Mouse (Mus musculus): Measurements from ENCODE around the gene Mrpl41.
"Not testable (repeated sequence)": the region's sequence is repeated elsewhere in the genome, so short reads cannot be mapped to it uniquely, and the experiment has no call there.

Mrpl41 gene

DNA sequence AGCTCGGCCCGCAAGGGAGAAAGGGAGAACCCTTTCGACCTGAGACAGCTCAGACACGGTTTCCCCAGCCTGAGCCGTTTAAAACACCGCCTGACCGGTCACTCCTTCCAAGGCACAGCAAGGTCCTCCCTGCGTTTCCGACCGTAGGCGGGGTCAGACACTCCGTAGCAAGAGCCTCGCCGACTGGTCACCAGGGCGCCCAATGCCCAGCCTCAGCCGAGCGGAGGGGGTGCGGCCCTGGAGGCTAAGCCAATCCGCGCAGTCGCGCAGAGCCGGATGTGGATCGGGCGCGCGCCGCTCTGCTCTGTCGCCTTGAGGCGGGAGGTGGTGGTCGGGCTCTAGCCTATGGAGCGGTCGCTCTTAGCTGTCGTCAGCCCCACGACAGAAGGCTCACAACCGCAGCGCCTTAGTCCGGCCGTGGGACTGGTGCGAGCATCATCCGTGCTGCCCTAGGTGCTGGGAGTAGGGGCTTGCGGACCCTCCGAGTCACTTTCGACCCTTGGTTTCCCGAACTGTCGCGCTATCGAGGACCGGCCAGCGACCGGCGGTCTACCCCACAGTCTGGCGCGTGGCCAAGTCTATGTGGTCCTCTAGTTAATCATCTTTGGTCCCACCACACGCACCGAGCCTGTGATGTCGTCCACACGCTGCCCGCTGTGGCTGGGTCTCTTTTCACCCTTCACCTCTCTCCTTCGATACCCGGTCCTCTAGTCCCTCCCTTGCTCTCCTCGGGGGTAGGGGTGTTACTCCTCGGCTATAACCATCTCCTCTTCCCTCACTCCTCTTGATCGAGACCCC lies at the start of gene Mrpl41:
TSS of gene Mrpl41 (minus strand) at position 193 of the 798 bp plus-strand sequence.
- DNase-seq, result peak; percentile 97

DNA sequence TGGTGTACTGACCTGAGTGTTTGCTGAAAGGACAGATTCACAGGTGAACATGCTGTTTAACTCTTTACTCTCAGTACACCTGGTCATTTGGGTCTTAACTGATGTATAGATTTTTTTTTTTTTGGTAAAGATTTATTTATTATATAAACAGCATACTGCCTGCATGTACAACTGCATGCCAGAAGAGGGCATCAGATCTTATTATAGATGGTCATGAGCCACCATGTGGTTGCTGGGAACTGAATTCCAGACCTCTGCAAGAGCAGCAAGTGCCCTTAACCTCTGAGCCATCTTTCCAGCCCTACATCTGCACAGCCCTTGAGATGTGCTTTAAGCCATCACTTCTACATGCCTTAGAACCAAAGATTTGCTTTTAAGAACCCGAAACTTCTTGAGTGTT lies 47.8 kb upstream of the Mrpl41 start:
- DNase-seq, result no peak

DNA sequence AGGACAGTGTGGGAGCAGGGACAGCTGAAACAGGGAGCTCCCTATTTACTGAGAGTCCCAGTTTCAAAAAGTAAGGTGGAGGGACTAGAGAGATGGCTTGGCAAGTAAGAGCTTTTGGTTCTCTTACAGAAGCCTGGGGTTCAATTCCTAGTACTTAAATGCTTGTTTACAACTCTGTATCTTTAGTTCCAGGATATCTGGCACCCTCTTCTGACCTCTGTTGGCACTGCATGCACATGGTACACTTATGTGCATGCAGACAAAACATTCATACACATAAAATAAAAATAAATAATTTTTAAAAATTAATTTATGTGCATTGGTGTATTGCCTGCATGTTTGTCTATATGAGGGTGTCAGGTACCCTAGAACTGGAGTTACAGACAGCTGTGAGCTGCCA lies 33.4 kb upstream of the Mrpl41 start:
- DNase-seq, result no peak

DNA sequence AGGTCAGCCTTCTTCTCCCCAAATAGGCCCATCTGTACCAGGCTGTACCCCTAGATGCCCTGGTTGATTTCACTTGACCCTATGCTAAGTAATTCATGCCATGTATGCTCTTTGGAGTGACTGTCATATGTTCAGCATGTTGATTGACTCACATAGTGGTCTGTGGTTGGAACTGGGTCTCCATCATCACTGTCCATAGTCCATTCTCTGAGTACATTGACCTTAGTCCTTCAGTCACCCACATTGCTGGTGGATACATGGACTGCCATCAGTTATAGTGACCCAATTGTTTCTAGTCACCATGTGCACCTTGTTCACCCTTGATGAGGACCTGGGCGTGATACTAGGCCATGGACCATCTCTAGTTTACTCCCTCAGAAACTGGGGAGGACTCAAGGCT lies 31.9 kb upstream of the Mrpl41 start:
- no peak for DNase-seq

DNA sequence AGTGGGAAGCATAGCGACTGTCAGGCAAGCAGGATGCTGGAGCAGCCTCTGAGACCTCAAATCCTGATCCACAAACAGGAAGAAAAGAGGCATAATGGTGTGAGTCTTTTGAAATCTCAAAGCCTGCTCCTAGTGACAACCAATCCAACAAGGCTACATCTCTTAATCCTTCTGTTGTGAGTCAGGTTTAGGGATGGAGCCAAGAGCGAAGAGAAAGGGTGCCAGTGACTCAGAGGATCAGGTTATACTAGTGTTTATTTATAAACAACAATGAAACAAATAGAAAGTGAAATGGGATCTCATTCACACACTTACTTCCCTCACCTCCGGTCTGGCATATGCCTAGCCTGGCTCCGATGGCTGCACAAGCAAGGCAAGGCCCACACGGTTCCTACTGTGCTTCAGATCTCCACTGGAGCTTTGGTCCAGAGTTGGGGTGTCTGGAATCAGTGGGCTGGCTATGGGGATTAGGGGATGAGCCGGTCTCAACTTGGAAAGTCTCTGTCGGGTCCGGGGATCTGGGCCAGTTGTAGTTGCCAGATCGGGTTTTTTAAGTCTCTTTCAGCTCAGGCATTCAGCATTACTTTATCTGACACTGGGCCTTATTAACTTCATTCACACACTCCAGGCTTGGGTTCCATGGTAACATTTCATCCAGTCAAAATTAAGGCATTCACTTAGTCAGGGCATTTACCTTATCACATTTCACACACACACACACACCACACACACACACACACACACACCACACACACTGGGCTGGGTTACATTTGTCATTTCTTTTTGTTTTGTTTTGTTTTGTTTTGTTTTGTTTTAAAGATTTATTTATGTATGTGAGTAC lies 29.3 kb upstream of the Mrpl41 start:
- DNase-seq, result no peak

DNA sequence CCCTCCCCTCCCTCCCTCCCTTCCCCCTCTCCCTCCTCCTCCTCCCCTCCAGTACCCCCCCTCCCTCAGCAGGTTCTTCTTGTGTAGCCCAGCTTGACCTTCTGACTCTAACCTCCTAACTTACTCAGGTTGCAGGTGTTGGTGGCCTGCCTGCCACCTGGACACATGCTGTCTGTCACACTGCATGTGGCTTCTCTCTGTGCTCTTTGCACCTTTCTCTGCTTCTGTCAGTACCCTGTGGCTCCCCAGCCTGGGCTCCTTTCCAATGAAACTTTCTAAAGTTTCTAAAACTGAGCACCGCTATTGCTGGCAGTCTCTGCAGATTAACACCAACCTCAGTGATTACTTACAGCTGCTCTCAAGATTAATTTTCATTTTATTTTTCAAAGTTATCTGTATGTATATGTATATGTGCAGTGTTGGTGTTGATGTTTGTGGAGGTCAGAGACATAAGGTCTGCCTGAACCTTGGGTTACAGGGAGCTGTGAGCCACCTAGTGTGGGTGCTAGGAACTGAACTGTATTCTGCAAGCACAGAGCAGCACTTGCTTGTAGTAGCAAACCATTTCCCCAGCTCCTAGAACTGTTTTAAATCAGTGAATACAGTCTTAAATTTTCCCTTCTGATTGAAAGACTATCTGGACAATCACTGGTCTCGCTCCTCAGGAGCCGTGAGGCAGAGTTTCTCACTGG lies 25.8 kb upstream of the Mrpl41 start:
- no peak for DNase-seq

DNA sequence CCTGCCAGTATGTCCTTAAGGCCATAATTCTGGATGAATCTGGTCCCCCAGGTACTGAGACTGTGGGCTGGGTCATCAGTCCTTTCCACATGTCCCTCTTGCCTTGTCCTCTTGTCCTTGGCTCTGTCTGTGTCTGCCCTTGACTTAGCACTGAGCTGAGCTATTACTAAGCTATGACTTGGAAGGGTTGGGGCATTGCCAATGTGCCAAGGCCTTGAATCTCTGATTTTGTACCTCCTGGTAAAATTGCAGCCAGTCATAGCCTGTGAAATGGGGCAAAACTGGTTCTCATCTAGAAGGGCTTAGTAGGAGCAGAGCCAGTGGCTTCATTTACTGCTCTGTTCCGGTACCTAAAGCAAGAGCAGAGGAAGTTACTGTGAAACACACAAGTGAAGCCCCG lies 21.6 kb upstream of the Mrpl41 start:
- no peak for DNase-seq

DNA sequence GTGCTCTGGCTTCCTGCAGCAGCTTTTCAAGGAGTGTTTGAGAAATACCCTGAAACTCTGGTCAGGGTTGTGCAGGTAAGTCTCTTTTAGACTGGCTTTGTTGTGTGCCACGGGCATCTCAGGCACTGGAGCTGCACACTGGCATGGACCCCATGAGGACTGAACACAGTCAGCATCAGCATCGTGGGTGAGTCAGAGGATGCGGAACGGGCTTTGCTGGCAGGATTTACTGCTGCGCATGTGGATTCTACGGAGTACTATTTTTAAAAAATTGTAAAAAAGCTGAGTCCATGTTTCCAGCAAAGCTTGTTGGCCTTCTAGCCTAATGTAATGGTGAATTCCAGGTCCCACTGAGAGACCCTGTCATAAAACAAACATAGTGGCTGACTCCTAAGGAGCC lies 20.4 kb upstream of the Mrpl41 start:
- peak; percentile 38 for DNase-seq

DNA sequence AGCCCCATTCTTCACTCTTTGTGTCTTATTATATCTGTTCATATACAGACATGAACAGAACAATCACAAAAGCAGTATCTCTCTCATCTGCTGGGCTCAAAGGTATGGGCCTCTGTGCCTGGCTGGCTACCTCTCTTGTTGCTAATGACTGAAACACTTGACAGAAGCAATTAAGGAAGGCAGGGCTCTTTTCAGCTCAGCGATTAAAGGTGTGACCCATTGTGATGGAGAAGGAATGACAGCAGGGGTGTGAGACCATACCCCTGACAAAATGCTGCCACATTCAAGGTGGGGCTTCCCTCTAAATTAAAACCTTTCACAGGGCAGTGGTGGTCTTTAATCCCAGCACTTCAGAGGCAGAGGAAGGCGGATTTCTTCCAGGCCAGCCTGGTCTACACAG lies 12.9 kb upstream of the Mrpl41 start:
- no peak for DNase-seq

DNA sequence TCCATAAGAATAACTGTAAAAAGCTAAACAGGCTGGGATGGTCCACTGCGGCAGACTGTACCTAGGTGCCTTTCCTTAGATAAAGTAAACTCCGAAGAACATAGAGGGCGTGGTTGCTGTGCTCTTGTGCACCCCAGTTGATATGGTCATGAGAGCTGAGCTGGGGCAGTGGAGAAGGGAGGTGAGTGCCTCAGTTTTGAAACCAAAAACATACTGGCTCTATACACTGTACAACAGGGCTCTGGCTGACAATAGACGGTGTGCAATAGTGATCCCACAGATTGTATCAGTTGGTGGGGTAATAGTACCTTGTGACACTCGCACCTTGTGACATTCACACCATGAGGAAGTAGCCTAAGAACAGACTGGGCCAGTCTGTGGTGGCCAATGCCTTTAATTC lies 2.1 kb upstream of the Mrpl41 start:
- no peak for DNase-seq

DNA sequence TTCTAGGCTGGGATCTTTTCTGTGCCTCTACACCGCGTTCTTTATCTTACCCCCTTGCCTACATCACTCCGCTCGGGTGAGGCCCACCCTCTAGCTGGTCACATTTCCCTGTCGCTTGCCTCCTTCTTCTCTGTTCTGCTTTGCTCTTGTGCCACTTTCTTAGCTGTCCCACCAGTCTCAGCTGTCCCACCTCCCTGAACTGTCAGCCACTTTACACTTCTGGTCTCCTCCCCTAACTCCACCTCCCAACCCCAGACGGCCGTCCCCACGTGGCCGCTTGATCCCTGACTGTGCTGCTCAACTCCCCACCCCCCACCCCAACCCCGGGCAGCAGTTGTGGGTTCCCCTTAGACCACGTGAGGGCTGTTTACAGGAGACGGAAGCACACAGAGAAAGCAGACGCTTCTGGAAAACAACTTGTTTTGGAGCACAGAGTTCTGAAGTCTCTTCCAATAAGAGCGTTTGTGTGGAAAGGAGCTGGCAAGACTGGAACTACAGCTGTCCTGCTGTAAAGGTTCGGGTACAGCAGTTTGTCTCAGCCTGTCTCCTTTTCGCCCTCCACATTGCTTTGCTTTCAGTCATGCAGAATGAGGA lies 903 bp upstream of the Mrpl41 start, which contains the start of gene Pnpla7:
TSS of gene Pnpla7 (plus strand) at position 330 of the 594 bp plus-strand sequence.
- peak; percentile 67 for DNase-seq

DNA sequence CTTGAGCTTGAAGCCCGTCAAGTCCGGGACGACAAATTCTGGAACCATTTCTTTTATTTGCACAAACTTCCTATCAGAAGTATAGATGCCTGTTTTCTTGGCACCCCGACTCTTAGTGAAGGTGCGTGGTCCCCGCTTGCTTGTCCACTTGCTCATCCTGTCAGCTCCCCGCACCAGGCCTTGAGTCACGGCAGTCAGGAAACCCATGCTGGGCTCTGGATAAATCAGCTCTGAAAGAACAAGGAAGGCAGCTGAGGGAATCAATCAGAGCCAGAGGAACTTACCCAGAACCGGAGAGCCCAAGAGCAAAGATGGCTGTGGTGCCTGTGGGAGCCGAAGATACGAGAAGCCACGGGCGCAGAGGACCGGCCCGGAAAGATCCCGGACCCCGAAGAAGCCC lies 446 bp downstream of the Mrpl41 start:
- DNase-seq, result not testable (repeated sequence)

DNA sequence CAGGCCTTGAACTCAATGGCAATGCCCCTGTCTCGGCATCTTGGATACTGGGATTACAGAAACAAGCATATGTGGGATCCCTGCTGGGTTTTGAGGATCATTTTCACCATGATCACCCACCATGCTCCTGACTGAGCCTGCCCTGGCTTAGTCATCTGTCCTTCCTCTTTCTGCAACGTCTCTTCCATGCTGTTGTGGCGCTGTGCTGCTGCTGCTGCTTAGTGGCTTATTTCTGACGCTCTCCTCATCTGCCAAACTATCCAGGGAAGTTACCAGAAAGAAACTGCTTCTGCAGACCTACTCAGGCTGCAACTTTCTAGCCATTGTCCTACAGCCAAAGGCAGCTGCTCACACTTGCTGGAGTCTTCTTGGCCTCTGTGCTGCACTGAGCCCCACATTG lies 4.5 kb downstream of the Mrpl41 start:
- no peak for DNase-seq

DNA sequence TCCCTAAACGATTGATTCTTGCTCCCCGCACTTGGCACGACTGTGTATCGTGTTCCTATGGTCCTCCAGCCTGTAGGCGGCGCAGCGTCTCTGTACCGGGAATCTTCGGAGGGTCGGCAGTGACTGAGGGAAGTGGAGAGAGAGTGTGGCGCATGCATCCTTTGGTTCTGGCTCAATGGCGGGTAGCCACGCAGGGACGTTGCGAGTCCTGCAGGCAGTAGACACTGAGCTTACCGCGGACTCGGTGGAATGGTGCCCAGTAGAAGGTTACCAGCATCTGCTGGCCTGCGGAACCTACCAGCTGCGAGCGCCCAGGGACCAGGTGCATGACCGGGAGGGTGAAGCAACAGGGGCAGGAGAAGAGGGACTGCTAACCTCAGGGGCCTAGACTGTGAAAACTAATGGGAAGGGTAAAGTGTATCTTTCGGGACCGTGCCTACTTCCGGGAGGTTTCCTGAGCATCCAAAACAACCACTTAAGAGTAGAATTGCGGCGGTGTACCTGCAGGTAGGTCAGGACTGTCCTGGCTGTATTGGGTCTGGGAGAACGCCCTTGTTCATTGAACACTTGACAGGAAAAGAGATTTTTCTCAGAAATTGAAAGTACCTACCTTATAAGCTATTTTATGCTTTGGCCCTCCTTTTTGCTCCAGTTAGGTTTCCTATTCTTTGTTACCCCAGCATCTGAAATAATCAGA lies 12.4 kb downstream of the Mrpl41 start, which contains the start of gene Dph7:
TSS of gene Dph7 (plus strand) at position 97 of the 697 bp plus-strand sequence.
- DNase-seq, result peak; percentile 89

DNA sequence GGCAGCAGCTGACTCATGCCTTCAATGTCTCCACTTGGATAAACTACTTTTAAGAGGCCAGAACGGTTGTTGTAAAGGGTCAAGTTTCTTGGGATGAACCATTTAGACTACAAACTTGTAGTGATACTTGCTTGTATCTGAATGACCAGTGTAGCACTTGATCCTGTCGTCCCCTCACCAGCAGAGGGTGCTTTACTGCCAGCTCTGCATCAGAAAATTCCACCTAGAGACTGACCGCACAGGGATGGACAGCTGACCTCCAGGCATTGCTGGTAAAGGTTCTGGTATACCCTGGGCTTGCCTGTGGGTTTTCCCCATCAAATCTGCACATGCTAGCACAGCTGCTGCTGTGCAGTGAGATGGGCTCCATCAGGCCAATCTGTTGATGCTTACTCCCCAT lies 14.0 kb downstream of the Mrpl41 start:
- DNase-seq, result peak; percentile 9

DNA sequence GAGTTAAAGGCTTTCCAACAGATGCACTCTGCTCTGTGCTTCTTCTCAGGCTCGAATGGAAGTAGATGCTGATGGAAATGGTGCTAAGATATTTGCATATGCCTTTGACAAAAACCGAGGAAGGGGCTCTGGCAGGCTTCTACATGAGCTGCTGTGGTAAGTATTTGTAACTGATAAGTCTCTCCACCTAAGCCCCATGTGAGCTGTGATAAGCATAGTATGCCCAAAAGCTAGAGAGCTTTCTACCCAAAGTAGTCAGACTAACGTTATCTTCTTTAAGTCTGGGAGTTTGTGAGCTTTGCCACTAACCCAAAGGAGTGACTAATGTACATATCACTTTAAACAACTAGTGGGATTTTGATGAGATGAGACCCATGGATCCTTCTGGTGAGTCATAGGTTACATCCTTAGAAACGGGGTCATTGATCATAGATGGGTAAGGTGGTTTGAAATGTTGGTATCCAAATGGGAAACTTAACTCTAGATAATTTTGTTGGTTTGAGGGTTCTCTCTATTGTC lies 22.3 kb downstream of the Mrpl41 start:
- no peak for DNase-seq

DNA sequence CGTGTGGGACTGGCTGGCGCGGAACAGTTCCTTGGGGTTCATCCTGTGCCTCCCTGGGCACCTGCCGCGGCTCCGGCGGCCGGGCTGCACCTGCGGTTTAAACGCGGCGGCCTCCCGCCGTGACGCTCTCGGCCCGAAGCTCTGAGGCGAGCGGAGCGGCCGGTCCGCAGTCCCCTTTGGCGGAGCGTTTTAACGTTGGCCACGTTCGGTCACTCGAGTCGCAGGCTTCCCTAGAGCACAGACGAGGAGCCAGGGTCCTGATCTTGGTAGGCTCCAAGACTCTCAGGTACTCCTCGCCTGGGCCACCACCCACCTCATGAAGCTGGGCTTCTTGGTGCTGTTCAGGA lies 24.7 kb downstream of the Mrpl41 start:
- no peak for DNase-seq

DNA sequence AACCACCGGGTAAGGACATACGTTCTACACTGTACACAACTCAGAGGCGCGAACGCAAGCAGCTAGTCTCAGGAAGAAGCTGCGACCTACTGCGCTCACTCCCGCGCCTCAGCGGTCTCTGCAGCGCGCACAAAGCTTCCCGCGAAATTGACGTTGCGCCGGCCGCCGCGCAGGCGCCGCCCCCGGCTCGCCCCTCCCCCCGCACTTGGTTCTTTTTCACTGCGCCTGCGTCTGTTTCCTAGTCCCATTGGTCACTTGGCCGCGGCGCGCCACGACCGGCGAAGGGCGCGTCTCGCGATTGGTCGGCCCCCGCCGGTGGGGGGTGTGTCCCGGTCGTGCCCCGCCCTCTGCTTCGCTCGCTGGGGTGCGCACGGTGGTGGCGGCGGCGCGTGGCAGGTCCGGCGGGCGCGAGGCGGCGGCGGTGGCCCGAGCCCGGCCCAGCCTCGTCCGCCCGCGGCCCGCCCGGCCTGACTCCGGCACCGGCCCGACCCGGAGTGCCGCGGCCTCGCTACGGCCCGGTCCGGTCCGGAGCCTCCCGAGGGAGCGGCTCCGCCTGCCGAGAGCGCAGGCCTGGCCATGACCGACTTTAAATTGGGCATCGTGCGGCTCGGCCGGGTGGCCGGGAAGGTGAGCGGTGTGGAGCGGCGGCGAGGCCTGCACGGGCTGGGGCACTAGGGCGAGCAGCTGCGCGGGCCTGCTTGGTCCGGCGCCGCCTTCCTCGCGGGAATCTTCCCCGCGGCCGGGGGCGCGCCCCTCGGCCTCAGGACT lies 25.3 kb downstream of the Mrpl41 start, which contains the start of gene Zmynd19:
TSS of gene Zmynd19 (plus strand) at position 372 of the 768 bp plus-strand sequence.
- peak; percentile 99 for DNase-seq

DNA sequence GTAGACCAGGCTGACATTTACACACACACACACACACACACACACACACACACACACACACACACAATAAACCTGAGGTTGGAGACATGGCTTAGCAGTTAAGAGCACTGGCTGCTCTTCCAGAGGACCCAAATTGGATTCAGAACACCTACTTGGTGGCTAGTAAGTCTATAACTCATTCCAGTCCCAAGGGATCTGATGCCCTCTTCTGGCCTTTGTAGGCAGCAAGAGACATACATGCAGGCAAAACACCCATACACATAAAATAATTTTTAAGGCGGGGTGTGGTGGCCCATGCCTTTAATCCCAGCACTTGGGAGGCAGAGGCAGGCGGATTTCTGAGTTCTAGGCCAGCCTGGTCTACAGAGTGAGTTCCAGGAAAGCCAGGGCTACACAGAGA lies 30.6 kb downstream of the Mrpl41 start:
- not testable (repeated sequence) for DNase-seq

DNA sequence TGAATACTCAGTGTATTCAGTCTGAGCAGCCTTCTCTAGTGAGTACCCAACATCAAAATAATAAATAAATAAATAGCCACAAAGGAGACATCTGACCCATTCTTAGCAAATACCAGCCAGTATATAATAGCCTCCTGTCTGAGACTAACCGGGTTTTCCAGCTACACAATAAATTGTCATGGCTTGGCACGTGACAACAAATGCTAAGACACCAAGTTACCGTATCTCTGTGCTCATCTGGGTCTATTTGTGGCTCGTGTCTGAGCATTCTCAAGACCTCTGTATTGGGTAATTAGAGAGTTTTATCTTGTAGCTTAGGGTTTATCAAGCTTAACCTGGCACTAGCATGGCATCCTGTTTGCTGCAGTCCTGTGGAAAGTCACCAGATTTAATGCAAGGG lies 32.8 kb downstream of the Mrpl41 start:
- no peak for DNase-seq

Data from right cerebral cortex, postnatal 25 days (tissue).